Mouse (Mus musculus) spleen, adult 2 months (tissue): ENCODE results near the gene Prrt1. TPM values are rescaled to one million over a fixed set of nuclear protein-coding genes. Genes with fewer than 3 reads are reported as not detected.

Source experiments
- DNase-seq, 2 experiments: peaks; one replicate each; pipeline versions ENCODE4 v3.0.0 to v3.0.0-alpha.2; 2012 to 2021; ENCODE audit warnings: low spot score in 2 of 2, low read depth in 1 of 2
- H3K27ac ChIP-seq: fragments of 200-500 bp; 2 replicates; pipeline ENCODE4 v1.5.1; 2012; ENCODE audit warnings: low read length, inconsistent platforms; ENCODE audit not compliant: insufficient read depth
- H3K27me3 ChIP-seq: fragments of 200-500 bp; 2 replicates; pipeline ENCODE4 v1.6.1; 2012; ENCODE audit warnings: mild to moderate bottlenecking, moderate library complexity, low read length, inconsistent platforms; ENCODE audit not compliant: control insufficient read depth, insufficient read depth
- H3K36me3 ChIP-seq: fragments of 200-500 bp; 2 replicates; pipeline ENCODE4 v1.6.1; 2012; ENCODE audit warnings: mild to moderate bottlenecking, low read length, inconsistent platforms; ENCODE audit not compliant: control insufficient read depth, insufficient read depth
- H3K4me1 ChIP-seq: fragments of 200-500 bp; 2 replicates; pipeline ENCODE4 v1.6.1; 2011; ENCODE audit warnings: inconsistent platforms; ENCODE audit not compliant: control insufficient read depth, insufficient read depth, insufficient read length
- H3K4me3 ChIP-seq: fragments of 200-500 bp; 2 replicates; pipeline ENCODE4 v1.5.1; 2011; ENCODE audit warnings: mild to moderate bottlenecking, inconsistent platforms; ENCODE audit not compliant: insufficient read depth, insufficient read length; ENCODE audit errors: extremely low read depth
- CTCF ChIP-seq: fragments of 200-500 bp; IDR thresholded peaks from 2 replicates; pipeline ENCODE4 v1.5.1; 2011; ENCODE audit warnings: mild to moderate bottlenecking, inconsistent platforms; ENCODE audit not compliant: insufficient read depth, insufficient read length, insufficient replicate concordance; ENCODE audit errors: extremely low read depth
- POLR2A ChIP-seq: fragments of 200-500 bp; IDR thresholded peaks from 2 replicates; pipeline ENCODE4 v1.6.1; 2011; ENCODE audit warnings: low read depth, low read length, inconsistent platforms
- WGBS: fragments of 180-500 bp; shearing (Covaris S2); methylation state at CpG from one replicate; pipeline ENCODE4 v1.1.7; 2018; 5-methylcytosine and 5-hydroxymethylcytosine counted together
- polyA plus RNA-seq: library from polyadenylated mRNA; depleted of rRNA; stranded (reverse); fragments of >200 nt; gene quantifications from 2 replicates; pipeline ENCODE4 v1.2.3, GENCODE M21; 2012

The Prrt1 gene
- polyA plus RNA-seq, 1 experiment: 9.5 TPM

GRCm38 (mm10) chr17:34649106-34649864 is 20.0 kb downstream of the Prrt1 start:
- DNase-seq: no peak
- TF ChIP-seq POLR2A (no peak), CTCF (no peak)
- peaks cover 32% of the 10 kb centered on the region for H3K36me3 ChIP-seq
- no peaks in the 10 kb centered on the region for H3K27me3 ChIP-seq
- peaks cover 15% of the 10 kb centered on the region; the same call in 1 of the 2 replicates for H3K4me1 ChIP-seq
- WGBS: 58% methylated on average over 18 of the region's 18 CpGs
- no peak overlapping the region for H3K4me3 ChIP-seq
- H3K27ac ChIP-seq: peak overlapping the region; percentile 42

GRCm38 (mm10) chr17:34650781-34651180 is 21.4 kb downstream of the Prrt1 start:
- H3K4me3 ChIP-seq: no peak overlapping the region
- H3K4me1 ChIP-seq: peaks cover 15% of the 10 kb centered on the region; the same call in 1 of the 2 replicates
- TF ChIP-seq POLR2A: no peak
- TF ChIP-seq CTCF: no peak
- no peaks in the 10 kb centered on the region for H3K27me3 ChIP-seq
- peaks cover 38% of the 10 kb centered on the region for H3K36me3 ChIP-seq
- no peak for DNase-seq
- no peak overlapping the region for H3K27ac ChIP-seq
- 93% methylated on average over 14 of the region's 14 CpGs for WGBS

GRCm38 (mm10) chr17:34651507-34652221 is 22.3 kb downstream of the Prrt1 start:
- H3K4me1 ChIP-seq: peaks cover 15% of the 10 kb centered on the region; the same call in 1 of the 2 replicates
- no peak for DNase-seq
- H3K27me3 ChIP-seq: no peaks in the 10 kb centered on the region
- WGBS: 67% methylated on average over 19 of the region's 19 CpGs
- TF ChIP-seq CTCF (peak; percentile 56; the same call in 1 of the 2 replicates), POLR2A (no peak)
- H3K27ac ChIP-seq: no peak overlapping the region
- H3K36me3 ChIP-seq: peaks cover 38% of the 10 kb centered on the region
- no peak overlapping the region for H3K4me3 ChIP-seq

- Histone ChIP-seq H3K27me3 (no peaks in the 10 kb centered on the region), H3K36me3 (peaks cover 38% of the 10 kb centered on the region), H3K27ac (no peak overlapping the region), H3K4me3 (no peak overlapping the region), H3K4me1 (peaks cover 14% of the 10 kb centered on the region; the same call in 1 of the 2 replicates)
- WGBS: 94% methylated on average over 10 of the region's 10 CpGs
- no peak for DNase-seq
- TF ChIP-seq POLR2A: no peak
- no peak for TF ChIP-seq CTCF
Measured at GRCm38 (mm10) chr17:34652546-34652945, 23.2 kb downstream of the Prrt1 start.

GRCm38 (mm10) chr17:34652985-34653384 is 23.7 kb downstream of the Prrt1 start:
- no peak overlapping the region for H3K27ac ChIP-seq
- no peak for DNase-seq
- no peaks in the 10 kb centered on the region for H3K27me3 ChIP-seq
- TF ChIP-seq POLR2A: no peak
- TF ChIP-seq CTCF: no peak
- peaks cover 13% of the 10 kb centered on the region; the same call in 1 of the 2 replicates for H3K4me1 ChIP-seq
- no peak overlapping the region for H3K4me3 ChIP-seq
- H3K36me3 ChIP-seq: peaks cover 38% of the 10 kb centered on the region
- WGBS: 95% methylated on average over 8 of the region's 8 CpGs

GRCm38 (mm10) chr17:34653746-34654285 is 24.5 kb downstream of the Prrt1 start:
- 69% methylated on average over 9 of the region's 9 CpGs for WGBS
- Histone ChIP-seq H3K4me1 (peaks cover 7% of the 10 kb centered on the region; the same call in 1 of the 2 replicates), H3K4me3 (no peak overlapping the region), H3K36me3 (peaks cover 38% of the 10 kb centered on the region), H3K27me3 (no peaks in the 10 kb centered on the region), H3K27ac (no peak overlapping the region)
- no peak for DNase-seq
- TF ChIP-seq CTCF: peak; percentile 49; the same call in 1 of the 2 replicates
- TF ChIP-seq POLR2A: no peak
